Mouse (Mus musculus) Muller cell, postnatal 12 days (primary cell): ENCODE results near the gene Rhox4b.
"Not testable (repeated sequence)": the region's sequence is repeated elsewhere in the genome, so short reads cannot be mapped to it uniquely, and the experiment has no call there.

Source experiments
- DNase-seq: peaks from one replicate; pipeline ENCODE4 v3.0.0-alpha.2; 2015; ENCODE audit errors: inconsistent ontology term

The Rhox4b gene

DNA sequence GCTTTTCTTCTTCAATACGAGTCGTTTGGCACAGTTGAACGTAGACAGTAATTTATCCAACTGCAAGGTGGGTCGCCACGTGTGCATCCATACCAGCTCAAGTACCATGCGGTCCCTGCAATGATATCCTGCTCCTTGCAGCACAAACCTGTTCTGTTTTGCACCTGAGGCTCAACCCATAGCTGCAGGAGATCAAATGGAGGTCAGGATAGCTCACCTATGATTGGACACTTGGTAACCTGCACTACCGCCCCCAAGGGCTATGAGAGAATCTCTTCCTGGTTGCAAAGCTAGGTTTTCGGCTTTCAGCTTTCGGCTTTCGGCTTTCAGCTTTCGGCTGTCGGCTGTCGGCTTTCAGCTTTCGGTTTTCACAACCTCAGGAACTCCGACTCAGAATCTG is at the start of gene Rhox4b:
Rhox4b (plus strand) TSS at position 301 of the 400 bp plus-strand sequence.
- DNase-seq: not testable (repeated sequence)

DNA sequence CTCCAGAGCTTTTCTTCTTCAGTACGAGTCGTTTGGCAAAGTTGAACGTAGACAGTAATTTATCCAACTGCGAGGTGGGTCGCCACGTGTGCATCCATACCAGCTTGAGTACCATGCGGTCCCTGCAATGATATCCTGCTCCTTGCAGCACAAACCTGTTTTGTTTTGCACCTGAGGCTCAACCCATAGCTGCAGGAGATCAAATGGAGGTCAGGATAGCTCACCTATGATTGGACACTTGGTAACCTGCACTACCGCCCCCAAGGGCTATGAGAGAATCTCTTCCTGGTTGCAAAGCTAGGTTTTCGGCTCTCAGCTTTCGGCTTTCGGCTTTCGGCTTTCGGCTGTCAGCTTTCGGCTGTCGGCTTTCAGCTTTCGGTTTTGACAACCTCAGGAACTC is 41.7 kb upstream of the Rhox4b start, which contains the start of gene Rhox4a2:
Rhox4a2 (plus strand) TSS at position 301 of the 400 bp plus-strand sequence.
- DNase-seq: not testable (repeated sequence)

DNA sequence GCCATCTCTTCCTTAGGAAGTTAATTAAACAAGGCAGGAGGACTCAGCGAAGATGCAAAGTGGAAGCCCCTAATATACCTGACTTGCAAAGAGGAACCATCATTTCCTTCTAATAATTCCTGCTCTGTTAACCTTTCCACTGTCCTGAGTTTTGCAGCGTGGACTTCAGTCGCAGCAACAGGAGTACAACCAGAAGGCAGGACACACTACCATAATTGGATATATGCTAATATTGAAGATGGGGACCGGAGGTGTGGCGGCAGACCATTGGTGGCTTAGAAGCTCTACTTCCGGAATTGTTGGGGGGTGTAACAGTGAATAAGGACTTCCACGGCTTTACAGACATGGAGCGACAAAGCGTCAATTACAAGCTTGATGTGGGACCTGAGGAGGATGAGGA is 20.5 kb upstream of the Rhox4b start, which contains the start of gene Rhox2b:
Rhox2b (plus strand) TSS at position 301 of the 400 bp plus-strand sequence.
- DNase-seq: not testable (repeated sequence)

DNA sequence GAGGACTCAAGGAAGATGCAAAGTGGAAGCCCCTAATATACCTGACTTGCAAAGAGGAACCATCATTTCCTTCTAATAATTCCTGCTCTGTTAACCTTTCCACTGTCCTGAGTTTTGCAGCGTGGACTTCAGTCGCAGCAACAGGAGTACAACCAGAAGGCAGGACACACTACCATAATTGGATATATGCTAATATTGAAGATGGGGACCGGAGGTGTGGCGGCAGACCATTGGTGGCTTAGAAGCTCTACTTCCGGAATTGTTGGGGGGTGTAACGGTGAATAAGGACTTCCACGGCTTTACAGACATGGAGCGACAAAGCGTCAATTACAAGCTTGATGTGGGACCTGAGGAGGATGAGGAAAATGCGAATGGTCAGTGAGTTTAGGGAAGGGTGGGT is 21.1 kb downstream of the Rhox4b start, which contains the start of gene Rhox2c:
Rhox2c (plus strand) TSS at position 301 of the 400 bp plus-strand sequence.
- not testable (repeated sequence) for DNase-seq

DNA sequence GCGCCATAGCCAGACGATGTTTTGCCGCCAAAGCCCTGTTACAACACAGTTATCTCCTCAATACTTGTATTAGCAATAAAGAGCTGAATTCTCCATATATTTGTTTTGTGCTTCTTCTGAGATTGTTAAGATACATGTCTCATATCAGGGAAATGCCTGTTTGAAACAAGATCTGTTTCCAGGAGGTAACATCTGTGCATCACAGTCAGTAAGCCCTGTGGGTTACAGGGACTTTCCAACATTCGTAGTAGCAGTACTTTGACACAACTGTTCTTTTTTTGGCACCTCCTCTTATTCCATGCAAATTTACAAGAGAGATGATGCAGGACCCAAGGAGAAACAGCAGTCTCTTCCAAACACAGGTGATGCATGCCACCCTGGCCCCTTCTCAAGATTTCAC is 26.0 kb downstream of the Rhox4b start, which contains the start of gene Rhox3c:
Rhox3c (plus strand) TSS at position 301 of the 400 bp plus-strand sequence.
- not testable (repeated sequence) for DNase-seq

DNA sequence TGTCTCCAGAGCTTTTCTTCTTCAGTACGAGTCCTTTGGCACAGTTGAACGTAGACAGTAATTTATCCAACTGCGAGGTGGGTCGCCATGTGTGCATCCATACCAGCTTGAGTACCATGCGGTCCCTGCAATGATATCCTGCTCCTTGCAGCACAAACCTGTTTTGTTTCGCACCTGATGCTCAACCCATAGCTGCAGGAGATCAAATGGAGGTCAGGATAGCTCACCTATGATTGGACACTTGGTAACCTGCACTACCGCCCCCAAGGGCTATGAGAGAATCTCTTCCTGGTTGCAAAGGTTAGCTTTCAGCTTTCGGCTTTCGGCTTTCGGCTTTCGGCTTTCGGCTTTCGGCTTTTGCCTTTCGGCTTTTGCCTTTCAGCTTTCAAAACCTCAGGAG is 47.7 kb downstream of the Rhox4b start, which contains the start of gene Rhox4c:
Rhox4c (plus strand) TSS at position 301 of the 400 bp plus-strand sequence.
- DNase-seq: not testable (repeated sequence)
